Mouse (Mus musculus) cerebellum, postnatal 36 days (tissue): ENCODE data around the gene Asic3.

Experiments
- DNase-seq, 2 experiments: peaks; one replicate each; pipeline ENCODE4 v3.0.0; 2021 to 2022; ENCODE audit warnings: mixed read lengths in 2 of 2

The Asic3 gene

GRCm38 (mm10) chr5:24423129-24424003 is 10.2 kb downstream of the Asic3 start, which contains the start of the genes Cdk5 and Slc4a2:
Gene Cdk5 (minus strand): TSS chr5:24423530.
Gene Slc4a2 (plus strand): TSS chr5:24423837.
- DNase-seq: peak; percentile 98

DNA sequence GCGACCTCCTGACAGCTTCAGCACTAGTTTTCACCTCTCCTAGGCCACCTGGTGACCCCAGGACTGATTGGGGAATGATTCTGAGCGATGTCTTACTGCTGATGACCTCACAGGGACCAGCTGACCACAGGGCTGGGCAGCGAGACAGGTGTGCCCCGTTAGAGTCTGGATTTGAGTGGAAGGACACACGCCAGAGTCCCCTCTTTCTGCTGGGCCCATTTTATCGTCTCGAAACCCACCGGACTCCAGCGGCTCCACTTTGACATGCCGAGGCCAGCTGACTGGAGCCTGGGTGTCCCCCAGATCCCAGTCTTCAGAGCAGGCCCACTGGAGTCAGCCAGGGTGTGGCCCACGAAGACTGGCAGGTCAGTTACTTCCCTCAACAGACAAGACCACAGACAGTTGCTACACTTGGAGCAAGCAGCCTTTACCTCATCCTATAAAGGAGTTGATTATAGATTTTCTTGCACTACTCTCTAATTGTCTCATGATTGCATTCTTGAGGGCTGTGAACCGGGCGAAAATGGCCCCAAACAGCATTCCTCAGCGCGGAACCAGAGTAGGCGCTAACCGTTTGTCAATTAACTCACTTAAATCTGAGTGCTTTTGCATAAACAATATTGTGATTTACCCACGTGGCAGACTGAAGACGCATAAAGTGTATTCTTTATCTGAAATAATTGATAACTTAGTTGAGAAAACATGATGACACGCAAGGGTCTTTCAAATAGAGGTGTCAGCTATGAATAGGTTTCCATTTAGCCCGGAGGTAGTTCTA is 11.0 kb downstream of the Asic3 start:
- DNase-seq: no peak

- DNase-seq: peak; percentile 67 to 79
Measured at GRCm38 (mm10) chr5:24424861-24425411, 11.7 kb downstream of the Asic3 start.

GRCm38 (mm10) chr5:24425421-24426036 is 12.3 kb downstream of the Asic3 start:
- DNase-seq: peak in 1 of 2 experiments; percentile 50

DNA sequence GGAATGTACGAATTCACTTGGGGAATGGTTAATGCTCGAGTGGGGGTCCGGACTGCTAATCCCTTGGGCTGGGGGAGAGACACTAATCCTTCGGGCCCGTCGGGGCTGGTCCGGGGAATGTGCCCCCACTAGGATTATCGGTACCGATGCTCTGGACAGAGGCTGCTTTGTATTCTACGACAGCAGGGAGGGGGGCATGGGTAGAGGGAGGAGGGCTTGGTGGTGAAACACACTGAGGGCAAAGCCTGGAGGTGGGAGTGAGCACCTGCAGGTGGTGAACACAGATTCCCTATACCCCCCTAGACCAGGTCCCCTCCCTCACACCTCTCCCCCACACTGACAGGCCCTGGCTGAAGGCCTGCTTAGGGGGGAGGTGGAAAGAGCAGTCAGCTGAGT is 12.8 kb downstream of the Asic3 start:
- DNase-seq: no peak

DNA sequence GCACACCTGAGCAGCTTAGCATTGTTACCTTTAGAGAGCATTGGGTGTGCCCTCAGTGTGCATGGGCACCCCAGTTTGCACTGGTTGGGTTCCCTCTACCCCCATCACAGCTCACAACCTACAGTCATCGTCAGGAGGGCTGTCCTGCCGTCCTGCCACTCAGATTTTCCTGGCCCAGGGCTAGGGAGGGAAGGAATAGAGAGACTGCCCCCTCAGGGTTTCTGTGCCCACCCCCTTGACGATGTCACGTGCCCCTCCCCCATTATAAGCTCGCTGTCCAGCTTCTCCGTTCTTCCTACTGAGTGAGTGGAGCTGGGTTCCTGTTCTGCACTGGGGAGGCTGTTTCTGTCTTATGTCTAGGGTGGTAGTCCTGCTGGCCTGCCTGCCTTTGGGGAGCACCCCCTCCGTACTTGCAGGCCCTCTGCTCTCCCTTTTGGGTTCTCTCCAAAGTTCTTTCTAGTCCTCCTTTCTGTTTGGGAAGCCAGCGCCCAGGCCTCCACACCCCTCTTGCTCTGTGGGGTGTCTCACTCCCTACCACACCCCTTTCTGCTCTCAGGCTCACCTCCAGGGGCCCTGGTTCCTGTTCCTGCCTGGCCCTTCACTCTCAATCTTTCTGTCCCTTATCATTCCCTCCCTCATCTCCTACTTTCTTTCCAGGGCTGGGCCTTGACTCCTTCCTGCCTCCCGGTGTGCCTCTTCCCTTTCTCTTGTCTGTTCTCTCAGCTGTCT is 13.5 kb downstream of the Asic3 start:
- no peak for DNase-seq

GRCm38 (mm10) chr5:24427285-24427633 is 14.1 kb downstream of the Asic3 start:
- DNase-seq: no peak

DNA sequence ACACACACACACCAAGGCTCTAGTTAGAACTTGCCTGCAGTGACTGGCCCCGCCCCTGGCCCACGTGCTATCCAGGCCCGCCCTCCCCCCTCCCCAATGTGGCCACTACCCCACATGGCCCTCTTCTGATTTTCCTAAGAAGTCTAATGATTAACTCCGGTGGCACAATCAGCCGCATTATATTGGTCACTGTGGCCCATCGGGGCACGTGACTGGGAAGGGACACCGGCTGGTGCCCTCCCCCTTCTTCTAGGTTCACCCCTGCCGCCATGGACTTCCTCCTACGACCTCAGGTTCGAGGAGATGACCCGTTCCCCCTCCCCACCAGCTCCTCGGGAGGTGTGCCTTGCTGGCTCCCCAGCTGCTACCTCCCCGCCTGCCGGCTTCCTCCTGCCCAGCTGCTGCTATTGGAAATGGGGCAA is 14.8 kb downstream of the Asic3 start:
- DNase-seq: no peak

- no peak for DNase-seq
Measured at GRCm38 (mm10) chr5:24428596-24428995, 15.4 kb downstream of the Asic3 start.

DNA sequence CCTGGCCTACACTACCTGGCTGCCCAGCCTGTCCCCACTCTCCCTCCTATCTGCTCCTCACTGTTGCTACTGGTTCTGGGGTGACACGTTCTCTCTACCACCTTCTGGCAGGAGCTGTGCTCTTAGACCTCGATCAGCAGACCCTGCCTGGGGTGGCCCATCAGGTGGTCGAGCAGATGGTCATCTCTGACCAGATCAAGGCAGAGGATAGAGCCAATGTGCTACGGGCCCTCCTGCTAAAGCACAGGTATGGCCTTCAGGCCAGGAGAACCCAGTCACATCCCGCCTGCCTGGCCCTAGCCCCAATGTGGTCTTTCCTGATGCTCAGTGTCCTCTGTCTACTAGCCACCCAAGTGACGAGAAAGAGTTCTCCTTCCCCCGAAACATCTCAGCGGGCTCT is 20.8 kb downstream of the Asic3 start:
- DNase-seq: no peak

DNA sequence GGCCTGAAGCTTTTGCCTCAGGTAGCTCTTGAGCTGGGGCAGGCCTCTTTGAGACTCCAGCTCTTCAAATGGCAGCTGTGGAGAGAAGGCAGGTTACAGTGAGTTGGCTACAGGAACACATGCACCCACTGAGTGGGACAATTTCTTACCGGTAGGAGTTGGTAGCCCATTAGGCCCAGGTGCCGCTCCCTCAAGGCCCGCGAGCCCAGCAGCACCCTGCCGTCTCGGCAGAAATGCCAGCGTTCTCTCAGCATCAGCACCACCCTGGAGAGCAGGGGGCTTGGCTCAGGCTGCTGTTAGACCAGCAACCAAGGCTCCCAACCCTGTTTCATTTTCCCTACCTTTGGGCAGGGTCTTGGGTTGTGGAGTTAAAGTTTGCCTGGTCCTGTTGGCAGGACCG is 28.0 kb downstream of the Asic3 start:
- no peak for DNase-seq

GRCm38 (mm10) chr5:24442029-24442428 is 28.8 kb downstream of the Asic3 start:
- no peak for DNase-seq

GRCm38 (mm10) chr5:24443204-24443603 is 30.0 kb downstream of the Asic3 start:
- no peak for DNase-seq

GRCm38 (mm10) chr5:24443927-24444326 is 30.7 kb downstream of the Asic3 start:
- DNase-seq: peak in 1 of 2 experiments; percentile 39

GRCm38 (mm10) chr5:24444746-24445427 is 31.7 kb downstream of the Asic3 start, which contains the start of gene Fastk:
Gene Fastk (minus strand): TSS chr5:24445287.
- DNase-seq: peak; percentile 92 to 96

DNA sequence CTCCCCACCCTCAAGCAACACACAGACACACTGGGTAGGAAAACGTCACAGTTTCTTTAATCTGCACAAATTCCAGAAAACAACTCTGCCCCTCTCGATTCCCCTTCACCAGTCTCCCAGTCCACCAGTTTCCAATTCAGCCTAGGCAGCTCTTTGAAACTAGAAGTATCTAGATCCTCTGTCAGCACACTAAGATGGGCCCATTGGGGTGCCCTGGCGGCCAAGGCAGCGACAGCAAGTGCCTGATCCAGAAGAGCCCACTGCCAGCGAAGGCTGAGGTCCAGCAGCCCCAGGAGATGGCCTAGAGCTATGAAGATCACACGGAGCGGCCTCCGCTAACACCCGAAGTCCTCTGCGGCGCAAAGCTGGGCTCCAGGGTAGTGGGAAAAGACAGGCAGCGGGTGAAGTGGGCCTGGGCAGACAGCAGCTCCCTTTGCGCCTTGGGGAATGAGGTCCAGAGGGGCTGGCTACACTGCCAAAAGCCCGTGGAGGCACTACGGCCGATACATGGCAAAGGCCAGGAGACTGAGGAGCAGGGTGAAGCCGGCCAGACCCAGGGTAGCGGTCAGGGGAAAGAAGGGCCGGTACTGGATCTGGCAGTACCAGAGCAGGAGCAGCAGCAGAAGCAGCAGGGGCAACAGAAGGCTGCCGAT is 32.4 kb downstream of the Asic3 start:
- no peak for DNase-seq

GRCm38 (mm10) chr5:24446630-24447029 is 33.4 kb downstream of the Asic3 start:
- DNase-seq: no peak

DNA sequence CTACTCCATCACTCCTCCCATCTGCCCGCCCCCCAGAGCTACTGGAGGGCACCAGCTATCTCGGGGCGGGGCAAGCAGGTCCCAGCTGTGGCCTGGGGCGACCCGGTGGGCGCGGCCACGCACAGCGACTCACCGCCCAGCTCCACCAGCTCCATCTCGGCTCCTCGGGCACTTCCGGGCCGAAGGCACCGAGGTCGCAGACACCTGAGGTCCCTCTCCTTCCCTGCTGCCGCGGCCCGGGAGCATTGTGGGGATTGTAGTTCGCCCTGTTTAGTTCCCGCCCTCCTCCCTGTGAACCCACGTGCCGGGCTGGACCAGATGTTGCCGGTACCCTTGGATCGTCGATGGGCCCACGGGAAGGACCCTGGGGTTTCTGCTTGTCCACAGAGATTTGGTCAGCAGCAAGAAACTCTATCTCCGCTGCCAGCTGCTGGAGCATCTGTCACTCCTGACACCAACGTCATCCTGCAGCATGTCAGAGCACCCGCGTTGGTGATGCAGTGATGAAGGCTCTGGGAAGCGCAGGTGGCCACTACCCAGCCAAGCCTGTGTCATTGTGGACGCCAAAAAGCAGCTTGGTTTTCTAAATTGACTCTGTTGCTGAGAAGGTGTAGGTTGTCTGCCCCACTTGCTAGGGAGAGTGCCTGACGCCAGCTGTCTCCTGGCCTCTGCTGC is 34.6 kb downstream of the Asic3 start, which contains the start of gene Tmub1:
TSS of gene Tmub1 (minus strand) at position 231 of the 675 bp plus-strand sequence.
- DNase-seq: peak; percentile 76 to 80

- peak; percentile 82 to 92 for DNase-seq
Measured at GRCm38 (mm10) chr5:24451264-24452029, 38.3 kb downstream of the Asic3 start.
